Mouse (Mus musculus) forebrain, embryonic 14.5 days (tissue): ENCODE data around the gene Zfp65. TPM values are rescaled to one million over a fixed set of nuclear protein-coding genes. Genes with fewer than 3 reads are reported as not detected.

Experiments
- polyA plus RNA-seq: library from polyadenylated mRNA; unstranded; fragments of >200 nt; fragmentation: Nextera tagmentation; extraction: Ambion mirVana; gene quantifications from 2 replicates; pipeline ENCODE4 v1.2.1, GENCODE M21; 2014

The Zfp65 gene
- polyA plus RNA-seq, 1 experiment from 2014 or later, result 4.4 TPM

Other genes with a start within 250 kb of the Zfp65 start
- gene Zfp874b, start 244.9 kb downstream of the Zfp65 start, polyA plus RNA-seq, result 3.4 and 3.8 TPM in 2 replicates
- 12.2 and 14.8 TPM in 2 replicates for gene Zfp58, start 228.6 kb downstream of the Zfp65 start, polyA plus RNA-seq
- 0.33 TPM in 1 of 2 replicates, not detected in the other for gene Gm26965, start 203.0 kb downstream of the Zfp65 start, polyA plus RNA-seq
- gene Zfp87, start 203.0 kb downstream of the Zfp65 start, polyA plus RNA-seq, result 46.7 and 48.8 TPM in 2 replicates
- 18.6 and 22.3 TPM in 2 replicates for gene Zfp748, start 175.3 kb downstream of the Zfp65 start, polyA plus RNA-seq
- 7.1 and 7.3 TPM in 2 replicates for gene Zfp729b, start 119.5 kb downstream of the Zfp65 start, polyA plus RNA-seq
- 0.54 TPM in 1 of 2 replicates, not detected in the other for gene Gm49345, start 91.4 kb downstream of the Zfp65 start, polyA plus RNA-seq
- 3.9 and 5.3 TPM in 2 replicates for gene Zfp729a, start 91.4 kb downstream of the Zfp65 start, polyA plus RNA-seq
- 9.9 and 15.0 TPM in 2 replicates for gene Zfp738, start 42.1 kb downstream of the Zfp65 start, polyA plus RNA-seq
- gene Zfp85, start 26.1 kb upstream of the Zfp65 start, polyA plus RNA-seq, result 9.8 and 11.8 TPM in 2 replicates
- 4.0 TPM in 2 replicates for gene Zfp493, start 50.5 kb upstream of the Zfp65 start, polyA plus RNA-seq
- 13.9 and 14.0 TPM in 2 replicates for gene Zfp273, start 84.6 kb upstream of the Zfp65 start, polyA plus RNA-seq
- 4.9 and 7.4 TPM in 2 replicates for gene Gm10037, start 101.9 kb upstream of the Zfp65 start, polyA plus RNA-seq
- gene BC048507, start 134.2 kb upstream of the Zfp65 start, polyA plus RNA-seq, result not detected in 2 replicates